Mouse (Mus musculus): ENCODE results near the gene Ttc4. TPM values are rescaled to one million over a fixed set of nuclear protein-coding genes. Genes with fewer than 3 reads are reported as not detected.

Gene Ttc4
- 97.6 and 99.6 TPM in 2 replicates for polyA plus RNA-seq (2016; fragmentation: Nextera tagmentation; extraction: Ambion mirVana)

DNA sequence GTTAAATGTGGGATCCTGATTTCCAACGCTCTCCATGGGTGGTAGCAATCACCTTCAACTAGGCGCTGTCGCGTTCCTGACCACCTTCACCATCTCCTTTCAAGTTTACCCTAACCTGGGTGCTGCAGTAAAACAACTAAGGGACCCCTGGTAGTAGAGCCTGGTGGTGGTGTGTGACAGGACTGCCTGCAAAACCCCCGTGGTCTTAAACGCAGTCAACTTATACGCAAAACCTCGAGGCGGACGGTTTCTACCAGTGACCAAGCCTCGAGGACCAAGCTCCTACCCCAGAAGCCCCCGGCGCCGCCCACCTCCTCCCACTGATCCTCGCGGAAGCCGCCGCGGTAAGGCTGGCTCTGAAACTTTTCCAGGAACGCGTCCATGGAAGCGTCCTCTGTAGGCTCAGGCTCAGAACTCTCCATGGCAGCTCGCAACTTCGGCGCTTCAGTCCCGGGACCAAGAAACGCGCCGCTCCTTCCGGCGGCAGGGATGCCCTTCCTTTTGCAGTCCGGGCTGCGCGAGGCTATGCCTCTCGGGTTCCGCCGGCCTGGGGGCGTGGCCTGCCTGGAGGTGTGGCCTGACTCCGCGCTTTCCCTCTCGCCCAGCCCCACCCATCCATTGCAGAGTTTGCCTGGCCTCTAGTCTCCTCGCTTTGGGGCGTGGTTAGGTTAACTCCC, at the start of gene Ttc4:
Ttc4 (minus strand) TSS at position 503 of the 677 bp plus-strand sequence.
- Histone ChIP-seq H3K4me1 (peaks cover 9% of the 10 kb centered on the region), H3K36me3 (peaks cover 29% of the 10 kb centered on the region), H3K4me3 (peak within 1 kb of the TSS; percentile 72), H3K9me3 (replicated peaks) (no peaks in the 10 kb centered on the region), H3K27ac (no peak within 1 kb of the TSS), H3K9ac (peak within 1 kb of the TSS; percentile 78), H3K27me3 (no peaks in the 10 kb centered on the region), H3K4me2 (replicated peaks) (peak within 1 kb of the TSS; percentile 87)
- peak; percentile 95 for ATAC-seq (ENCODE audit: low FRiP score)
- under 1% methylated on average over 43 of the region's 43 CpGs for whole genome bisulfite sequencing

- 92% methylated on average over 4 of the region's 4 CpGs for WGBS
- H3K4me2 ChIP-seq (replicated peaks) = no peak overlapping the region
- H3K27me3 ChIP-seq = no peaks in the 10 kb centered on the region
- ATAC-seq (ENCODE audit: low FRiP score) = no peak
- no peaks in the 10 kb centered on the region for H3K4me1 ChIP-seq
- H3K27ac ChIP-seq = no peak overlapping the region
- H3K9ac ChIP-seq = no peak overlapping the region
- H3K9me3 ChIP-seq (replicated peaks) = no peaks in the 10 kb centered on the region
- no peak overlapping the region for H3K4me3 ChIP-seq
- no peaks in the 10 kb centered on the region for H3K36me3 ChIP-seq
Observed at GRCm38 (mm10) chr4:106720631-106721030, 41.9 kb upstream of the Ttc4 start.

GRCm38 (mm10) chr4:106713622-106714021, 34.9 kb upstream of the Ttc4 start:
- Histone ChIP-seq H3K4me3 (no peak overlapping the region), H3K9me3 (replicated peaks) (no peaks in the 10 kb centered on the region), H3K9ac (no peak overlapping the region), H3K4me2 (replicated peaks) (no peak overlapping the region), H3K4me1 (no peaks in the 10 kb centered on the region), H3K27ac (no peak overlapping the region), H3K27me3 (0 out of 2 replicates have a peak, but pooled peaks cover 5% of the 10 kb centered on the region), H3K36me3 (no peaks in the 10 kb centered on the region)
- WGBS = 93% methylated on average over 6 of the region's 6 CpGs
- ATAC-seq (ENCODE audit: low FRiP score) = 0 out of 2 replicates have a peak, but pooled peaks have one; percentile 22

GRCm38 (mm10) chr4:106708408-106708807, 29.7 kb upstream of the Ttc4 start:
- H3K4me3 ChIP-seq = no peak overlapping the region

GRCm38 (mm10) chr4:106707957-106708356, 29.2 kb upstream of the Ttc4 start:
- Histone ChIP-seq H3K4me1 (peaks cover 9% of the 10 kb centered on the region; the same call in 1 of the 2 replicates), H3K9ac (no peak overlapping the region), H3K36me3 (no peaks in the 10 kb centered on the region), H3K27me3 (0 out of 2 replicates have a peak, but pooled peaks cover 5% of the 10 kb centered on the region), H3K9me3 (replicated peaks) (no peaks in the 10 kb centered on the region), H3K4me2 (replicated peaks) (no peak overlapping the region; the same call in 1 of the 2 replicates), H3K4me3 (no peak overlapping the region), H3K27ac (no peak overlapping the region)
- 35% methylated on average over 5 of the region's 5 CpGs for WGBS
- ATAC-seq (ENCODE audit: low FRiP score) = no peak

More at GRCm38 (mm10) chr4:106708408-106708807, 29.7 kb upstream of the Ttc4 start:
- Histone ChIP-seq H3K4me1 (peaks cover 9% of the 10 kb centered on the region; the same call in 1 of the 2 replicates), H3K27me3 (0 out of 2 replicates have a peak, but pooled peaks cover 5% of the 10 kb centered on the region), H3K36me3 (no peaks in the 10 kb centered on the region), H3K9ac (no peak overlapping the region), H3K27ac (no peak overlapping the region), H3K4me2 (replicated peaks) (no peak overlapping the region; the same call in 1 of the 2 replicates), H3K9me3 (replicated peaks) (no peaks in the 10 kb centered on the region)
- WGBS = 4% methylated on average over 8 of the region's 8 CpGs
- ATAC-seq (ENCODE audit: low FRiP score) = no peak

- no peak overlapping the region for H3K4me3 ChIP-seq
- 34% methylated on average over 8 of the region's 8 CpGs for WGBS
Observed at GRCm38 (mm10) chr4:106705096-106705665, 26.4 kb upstream of the Ttc4 start.

DNA sequence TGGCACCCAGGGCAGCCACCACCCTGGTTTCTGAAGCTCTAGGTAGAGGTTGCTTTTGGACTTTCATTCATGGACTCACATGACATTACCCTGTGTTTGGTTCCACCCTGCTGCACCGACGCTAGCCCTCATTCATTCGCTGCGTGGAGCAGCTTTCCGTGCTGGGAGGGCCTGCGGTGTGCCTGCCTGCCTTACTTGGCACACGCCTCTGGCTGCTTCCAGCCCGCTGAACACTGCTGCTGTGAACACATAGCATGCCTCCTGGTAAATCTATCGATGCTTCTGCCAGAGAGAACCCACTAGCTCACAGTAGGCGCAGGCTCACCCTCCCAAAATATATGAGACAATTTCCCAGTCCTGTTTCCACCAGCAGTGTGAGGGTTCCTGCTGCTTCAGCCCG, 25.7 kb upstream of the Ttc4 start:
- Histone ChIP-seq H3K4me3 (no peak overlapping the region), H3K27me3 (0 out of 2 replicates have a peak, but pooled peaks cover 4% of the 10 kb centered on the region), H3K27ac (0 out of 2 replicates have a peak overlapping the region, but pooled peaks have one; percentile 7), H3K9me3 (replicated peaks) (no peaks in the 10 kb centered on the region), H3K4me1 (peaks cover 27% of the 10 kb centered on the region), H3K9ac (no peak overlapping the region; the same call in 1 of the 2 replicates), H3K4me2 (replicated peaks) (no peak overlapping the region), H3K36me3 (no peaks in the 10 kb centered on the region)
- no peak for ATAC-seq (ENCODE audit: low FRiP score)
- 51% methylated on average over 11 of the region's 11 CpGs for WGBS

More at GRCm38 (mm10) chr4:106705096-106705665, 26.4 kb upstream of the Ttc4 start:
- H3K36me3 ChIP-seq = no peaks in the 10 kb centered on the region
- ATAC-seq (ENCODE audit: low FRiP score) = no peak
- H3K4me2 ChIP-seq (replicated peaks) = no peak overlapping the region
- peak overlapping the region; percentile 57; the same call in 1 of the 2 replicates for H3K27ac ChIP-seq
- no peak overlapping the region for H3K9ac ChIP-seq
- peaks cover 21% of the 10 kb centered on the region for H3K4me1 ChIP-seq
- H3K27me3 ChIP-seq = 0 out of 2 replicates have a peak, but pooled peaks cover 5% of the 10 kb centered on the region
- no peaks in the 10 kb centered on the region for H3K9me3 ChIP-seq (replicated peaks)

DNA sequence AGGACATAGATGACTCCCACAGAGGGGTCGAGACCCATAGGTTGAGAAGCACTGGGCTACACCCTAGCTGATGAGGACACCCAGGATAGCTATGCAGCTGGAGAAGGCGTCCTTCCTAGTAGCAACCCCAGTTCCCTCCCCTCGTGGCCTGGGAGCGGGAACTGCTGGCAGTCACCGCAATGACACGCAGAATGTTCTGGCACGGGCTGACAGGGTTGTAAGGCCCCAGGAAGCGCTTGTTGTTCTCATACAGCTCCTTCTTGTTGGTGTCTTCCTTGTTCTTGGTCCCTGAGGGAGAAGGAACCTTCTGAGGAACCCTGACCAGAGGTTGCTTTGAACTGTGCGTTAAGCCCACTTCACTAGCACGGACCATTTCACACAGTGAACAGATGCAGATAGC, 25.2 kb upstream of the Ttc4 start:
- no peak for ATAC-seq (ENCODE audit: low FRiP score)
- no peaks in the 10 kb centered on the region for H3K9me3 ChIP-seq (replicated peaks)
- H3K4me1 ChIP-seq = peaks cover 27% of the 10 kb centered on the region
- no peaks in the 10 kb centered on the region for H3K36me3 ChIP-seq
- 85% methylated on average over 10 of the region's 10 CpGs for WGBS
- H3K4me2 ChIP-seq (replicated peaks) = no peak overlapping the region
- H3K27me3 ChIP-seq = no peaks in the 10 kb centered on the region
- no peak overlapping the region for H3K4me3 ChIP-seq
- H3K27ac ChIP-seq = no peak overlapping the region
- H3K9ac ChIP-seq = no peak overlapping the region

- no peak overlapping the region for H3K9ac ChIP-seq
- no peaks in the 10 kb centered on the region for H3K36me3 ChIP-seq
- H3K27ac ChIP-seq = peak overlapping the region; percentile 40; the same call in 1 of the 2 replicates
- 0 out of 2 replicates have a peak, but pooled peaks cover 4% of the 10 kb centered on the region for H3K27me3 ChIP-seq
- H3K9me3 ChIP-seq (replicated peaks) = no peaks in the 10 kb centered on the region
- no peak overlapping the region for H3K4me2 ChIP-seq (replicated peaks)
- peaks cover 27% of the 10 kb centered on the region for H3K4me1 ChIP-seq
- WGBS = 49% methylated on average over 4 of the region's 4 CpGs
- no peak overlapping the region for H3K4me3 ChIP-seq
- ATAC-seq (ENCODE audit: low FRiP score) = no peak
Observed at GRCm38 (mm10) chr4:106700798-106701197, 22.1 kb upstream of the Ttc4 start.

- 0 out of 2 replicates have a peak, but pooled peaks cover 4% of the 10 kb centered on the region for H3K27me3 ChIP-seq
- no peak overlapping the region for H3K4me2 ChIP-seq (replicated peaks)
- H3K36me3 ChIP-seq = no peaks in the 10 kb centered on the region
- peak; percentile 38 for ATAC-seq (ENCODE audit: low FRiP score)
- H3K27ac ChIP-seq = no peak overlapping the region
- 20% methylated on average over 9 of the region's 9 CpGs for WGBS
- peaks cover 20% of the 10 kb centered on the region for H3K4me1 ChIP-seq
- H3K9ac ChIP-seq = no peak overlapping the region
- no peaks in the 10 kb centered on the region for H3K9me3 ChIP-seq (replicated peaks)
- H3K4me3 ChIP-seq = no peak overlapping the region
Observed at GRCm38 (mm10) chr4:106699989-106700388, 21.2 kb upstream of the Ttc4 start.

GRCm38 (mm10) chr4:106693841-106694430, 15.2 kb upstream of the Ttc4 start:
- 0 out of 2 replicates have a peak, but pooled peaks cover 4% of the 10 kb centered on the region for H3K27me3 ChIP-seq
- H3K4me3 ChIP-seq = no peak overlapping the region
- no peaks in the 10 kb centered on the region for H3K9me3 ChIP-seq (replicated peaks)
- H3K4me2 ChIP-seq (replicated peaks) = no peak overlapping the region
- 81% methylated on average over 15 of the region's 15 CpGs for WGBS
- no peaks in the 10 kb centered on the region for H3K36me3 ChIP-seq
- H3K4me1 ChIP-seq = no peaks in the 10 kb centered on the region
- no peak overlapping the region for H3K27ac ChIP-seq
- H3K9ac ChIP-seq = no peak overlapping the region
- ATAC-seq (ENCODE audit: low FRiP score) = no peak

GRCm38 (mm10) chr4:106688636-106689296, 10.0 kb upstream of the Ttc4 start:
- 60% methylated on average over 3 of the region's 3 CpGs for WGBS
- Histone ChIP-seq H3K4me3 (no peak overlapping the region), H3K27ac (no peak overlapping the region), H3K9ac (no peak overlapping the region), H3K4me2 (replicated peaks) (no peak overlapping the region), H3K27me3 (no peaks in the 10 kb centered on the region), H3K9me3 (replicated peaks) (no peaks in the 10 kb centered on the region), H3K4me1 (no peaks in the 10 kb centered on the region), H3K36me3 (no peaks in the 10 kb centered on the region)
- ATAC-seq (ENCODE audit: low FRiP score) = no peak
